Mouse (Mus musculus) midbrain, embryonic 12.5 days (tissue): ENCODE measurements around the gene E330017A01Rik. TPM values are rescaled to one million over a fixed set of nuclear protein-coding genes. Genes with fewer than 3 reads are reported as not detected.

ENCODE experiments used
- ATAC-seq: fragments of 200-750 bp; cut with Nextera tagmentation; 2 replicates; pipeline ENCODE4 v1.8.0; 2017; ENCODE audit warnings: low read depth, moderate TSS enrichment, moderate library complexity; ENCODE audit not compliant: low FRiP score
- H3K27ac ChIP-seq: fragments of 300-500 bp; sonication (generic); replicated peaks from 2 replicates; pipeline ENCODE4 v1.5.1; 2016; ENCODE audit warnings: mild to moderate bottlenecking
- H3K27me3 ChIP-seq: fragments of 300-500 bp; sonication (generic); 2 replicates; pipeline ENCODE4 v1.6.1; 2016; ENCODE audit warnings: mild to moderate bottlenecking
- H3K36me3 ChIP-seq: fragments of 300-500 bp; sonication (generic); 2 replicates; pipeline ENCODE4 v1.6.1; 2016
- H3K4me1 ChIP-seq: fragments of 300-500 bp; sonication (generic); 2 replicates; pipeline ENCODE4 v1.6.1; 2016
- H3K4me2 ChIP-seq: fragments of 300-500 bp; sonication (generic); replicated peaks from 2 replicates; pipeline ENCODE4 v1.6.1; 2016; ENCODE audit warnings: mild to moderate bottlenecking, moderate library complexity
- H3K4me3 ChIP-seq: fragments of 300-500 bp; sonication (generic); 2 replicates; pipeline ENCODE4 v1.5.1; 2016; ENCODE audit warnings: mild to moderate bottlenecking
- H3K9ac ChIP-seq: fragments of 300-500 bp; sonication (generic); replicated peaks from 2 replicates; pipeline ENCODE4 v1.6.1; 2016; ENCODE audit warnings: mild to moderate bottlenecking, moderate library complexity
- H3K9me3 ChIP-seq: fragments of 300-500 bp; sonication (generic); 2 replicates; pipeline ENCODE4 v1.6.1; 2016; ENCODE audit warnings: mild to moderate bottlenecking
- WGBS: fragments of 180-500 bp; shearing (Covaris S2); methylation state at CpG from one replicate; pipeline ENCODE4 v1.1.7; 2016; 5-methylcytosine and 5-hydroxymethylcytosine counted together
- polyA plus RNA-seq: library from polyadenylated mRNA; unstranded; fragments of >200 nt; fragmentation: Nextera tagmentation; extraction: Ambion mirVana; gene quantifications from 2 replicates; pipeline ENCODE4 v1.2.1, GENCODE M21; 2016

The E330017A01Rik gene
- polyA plus RNA-seq, 1 experiment from 2014 or later: not detected

- Histone ChIP-seq H3K27ac (no peak overlapping the region), H3K4me1 (no peaks in the 10 kb centered on the region), H3K36me3 (no peaks in the 10 kb centered on the region), H3K9ac (no peak overlapping the region), H3K9me3 (no peaks in the 10 kb centered on the region), H3K27me3 (no peaks in the 10 kb centered on the region), H3K4me3 (no peak overlapping the region), H3K4me2 (no peak overlapping the region)
- 92% methylated on average over 3 of the region's 3 CpGs for WGBS
- no peak for ATAC-seq
Observed at GRCm38 (mm10) chr16:58622377-58622776, 16.2 kb downstream of the E330017A01Rik start.

GRCm38 (mm10) chr16:58617346-58617745 is 21.2 kb downstream of the E330017A01Rik start:
- Histone ChIP-seq H3K27ac (no peak overlapping the region), H3K36me3 (no peaks in the 10 kb centered on the region), H3K4me1 (no peaks in the 10 kb centered on the region), H3K9ac (no peak overlapping the region), H3K27me3 (no peaks in the 10 kb centered on the region), H3K4me2 (no peak overlapping the region), H3K4me3 (no peak overlapping the region), H3K9me3 (no peaks in the 10 kb centered on the region)
- ATAC-seq: no peak

GRCm38 (mm10) chr16:58616878-58617277 is 21.7 kb downstream of the E330017A01Rik start, which contains the start of gene Gm813:
TSS of gene Gm813 (minus strand) at chr16:58616978.
- H3K36me3 ChIP-seq: no peaks in the 10 kb centered on the region
- H3K4me1 ChIP-seq: no peaks in the 10 kb centered on the region
- H3K27me3 ChIP-seq: no peaks in the 10 kb centered on the region
- no peak within 1 kb of the TSS for H3K27ac ChIP-seq
- no peak for ATAC-seq
- H3K4me3 ChIP-seq: no peak within 1 kb of the TSS
- H3K9me3 ChIP-seq: no peaks in the 10 kb centered on the region
- 88% methylated on average over 6 of the region's 6 CpGs for whole genome bisulfite sequencing
- no peak within 1 kb of the TSS for H3K4me2 ChIP-seq
- H3K9ac ChIP-seq: no peak within 1 kb of the TSS

- Histone ChIP-seq H3K27me3 (no peaks in the 10 kb centered on the region), H3K9me3 (no peaks in the 10 kb centered on the region), H3K4me3 (no peak overlapping the region), H3K4me1 (no peaks in the 10 kb centered on the region), H3K27ac (no peak overlapping the region), H3K36me3 (no peaks in the 10 kb centered on the region), H3K9ac (no peak overlapping the region), H3K4me2 (no peak overlapping the region)
- 81% methylated on average over 3 of the region's 3 CpGs for WGBS
- no peak for ATAC-seq
Observed at GRCm38 (mm10) chr16:58612969-58613368, 25.6 kb downstream of the E330017A01Rik start.

GRCm38 (mm10) chr16:58607101-58607500 is 31.4 kb downstream of the E330017A01Rik start:
- H3K4me1 ChIP-seq: no peaks in the 10 kb centered on the region
- WGBS: 79% methylated on average over 5 of the region's 5 CpGs
- H3K9ac ChIP-seq: no peak overlapping the region
- no peaks in the 10 kb centered on the region for H3K9me3 ChIP-seq
- H3K27me3 ChIP-seq: no peaks in the 10 kb centered on the region
- no peak for ATAC-seq
- H3K36me3 ChIP-seq: no peaks in the 10 kb centered on the region
- no peak overlapping the region for H3K4me3 ChIP-seq
- no peak overlapping the region for H3K27ac ChIP-seq
- no peak overlapping the region for H3K4me2 ChIP-seq

GRCm38 (mm10) chr16:58604680-58605079 is 33.9 kb downstream of the E330017A01Rik start:
- Histone ChIP-seq H3K4me2 (no peak overlapping the region), H3K27ac (no peak overlapping the region), H3K9me3 (no peaks in the 10 kb centered on the region), H3K4me3 (no peak overlapping the region), H3K27me3 (no peaks in the 10 kb centered on the region), H3K4me1 (no peaks in the 10 kb centered on the region), H3K9ac (no peak overlapping the region), H3K36me3 (no peaks in the 10 kb centered on the region)
- no peak for ATAC-seq

- WGBS: 90% methylated on average over 2 of the region's 2 CpGs
- H3K4me3 ChIP-seq: no peak overlapping the region
Observed at GRCm38 (mm10) chr16:58603831-58604230, 34.7 kb downstream of the E330017A01Rik start.

GRCm38 (mm10) chr16:58600846-58601245 is 37.7 kb downstream of the E330017A01Rik start:
- no peak overlapping the region for H3K9ac ChIP-seq
- no peak for ATAC-seq
- no peak overlapping the region for H3K4me2 ChIP-seq
- 95% methylated on average over 6 of the region's 6 CpGs for WGBS
- no peak overlapping the region for H3K27ac ChIP-seq
- no peaks in the 10 kb centered on the region for H3K9me3 ChIP-seq
- no peak overlapping the region for H3K4me3 ChIP-seq
- H3K36me3 ChIP-seq: no peaks in the 10 kb centered on the region
- H3K4me1 ChIP-seq: no peaks in the 10 kb centered on the region
- H3K27me3 ChIP-seq: no peaks in the 10 kb centered on the region

More at GRCm38 (mm10) chr16:58603831-58604230, 34.7 kb downstream of the E330017A01Rik start:
- H3K36me3 ChIP-seq: no peaks in the 10 kb centered on the region
- no peak overlapping the region for H3K4me2 ChIP-seq
- no peak for ATAC-seq
- H3K9ac ChIP-seq: no peak overlapping the region
- no peaks in the 10 kb centered on the region for H3K4me1 ChIP-seq
- no peaks in the 10 kb centered on the region for H3K27me3 ChIP-seq
- H3K9me3 ChIP-seq: no peaks in the 10 kb centered on the region
- H3K27ac ChIP-seq: no peak overlapping the region

GRCm38 (mm10) chr16:58591299-58591698 is 47.2 kb downstream of the E330017A01Rik start:
- Histone ChIP-seq H3K27ac (no peak overlapping the region), H3K4me1 (no peaks in the 10 kb centered on the region), H3K4me3 (no peak overlapping the region), H3K4me2 (no peak overlapping the region), H3K9ac (no peak overlapping the region), H3K9me3 (peaks cover 4% of the 10 kb centered on the region; the same call in 1 of the 2 replicates), H3K27me3 (no peaks in the 10 kb centered on the region), H3K36me3 (no peaks in the 10 kb centered on the region)
- no peak for ATAC-seq
- WGBS: 85% methylated on average over 3 of the region's 3 CpGs

GRCm38 (mm10) chr16:58589444-58589843 is 49.1 kb downstream of the E330017A01Rik start:
- H3K9me3 ChIP-seq: peaks cover 4% of the 10 kb centered on the region; the same call in 1 of the 2 replicates
- no peaks in the 10 kb centered on the region for H3K36me3 ChIP-seq
- no peak overlapping the region for H3K4me2 ChIP-seq
- H3K27me3 ChIP-seq: no peaks in the 10 kb centered on the region
- no peak for ATAC-seq
- no peak overlapping the region for H3K9ac ChIP-seq
- H3K4me1 ChIP-seq: no peaks in the 10 kb centered on the region
- no peak overlapping the region for H3K4me3 ChIP-seq
- no peak overlapping the region for H3K27ac ChIP-seq

Other genes with a start within 250 kb of the E330017A01Rik start
- 7.9 and 8.3 TPM in 2 replicates for gene Dcbld2, start 230.3 kb downstream of the E330017A01Rik start, polyA plus RNA-seq
- gene St3gal6, start 114.5 kb downstream of the E330017A01Rik start, polyA plus RNA-seq: 11.4 and 12.5 TPM in 2 replicates
- gene Gm813, start 21.8 kb downstream of the E330017A01Rik start, polyA plus RNA-seq: not detected in 2 replicates
- 16.6 and 17.2 TPM in 2 replicates for gene Cpox, start 31.6 kb upstream of the E330017A01Rik start, polyA plus RNA-seq
- gene Gpr15, start 80.3 kb upstream of the E330017A01Rik start, polyA plus RNA-seq: 0.18 TPM in 1 of 2 replicates, not detected in the other
- gene Cldnd1, start 89.2 kb upstream of the E330017A01Rik start, polyA plus RNA-seq: 105 and 106 TPM in 2 replicates
- not detected in 2 replicates for gene Olfr172, start 124.4 kb upstream of the E330017A01Rik start, polyA plus RNA-seq
- gene Olfr173, start 161.5 kb upstream of the E330017A01Rik start, polyA plus RNA-seq: not detected in 2 replicates
- not detected in 2 replicates for gene Olfr175-ps1, start 188.0 kb upstream of the E330017A01Rik start, polyA plus RNA-seq
- gene Olfr177, start 236.0 kb upstream of the E330017A01Rik start, polyA plus RNA-seq: not detected in 2 replicates